Mouse (Mus musculus): ENCODE results near the gene Mast4.

The Mast4 gene

GRCm38 (mm10) chr13:102860733-102861132, 473.6 kb downstream of the Mast4 start:
- no peak for DNase-seq (ENCODE audit: low spot score)

GRCm38 (mm10) chr13:102860135-102860534, 474.2 kb downstream of the Mast4 start:
- DNase-seq (ENCODE audit: low spot score): no peak

GRCm38 (mm10) chr13:102857539-102857838, 476.8 kb downstream of the Mast4 start:
- no peak for DNase-seq (ENCODE audit: low spot score)

- DNase-seq (ENCODE audit: low spot score): no peak
Measured at GRCm38 (mm10) chr13:102856821-102857538, 477.3 kb downstream of the Mast4 start.

GRCm38 (mm10) chr13:102852865-102853264, 481.4 kb downstream of the Mast4 start:
- DNase-seq (ENCODE audit: low spot score): no peak

- DNase-seq (ENCODE audit: low spot score): no peak
Measured at GRCm38 (mm10) chr13:102851253-102851652, 483.0 kb downstream of the Mast4 start.

GRCm38 (mm10) chr13:102850594-102850993, 483.7 kb downstream of the Mast4 start:
- no peak for DNase-seq (ENCODE audit: low spot score)

GRCm38 (mm10) chr13:102849068-102849467, 485.2 kb downstream of the Mast4 start:
- no peak for DNase-seq (ENCODE audit: low spot score)

- DNase-seq (ENCODE audit: low spot score): no peak
Measured at GRCm38 (mm10) chr13:102846473-102846872, 487.8 kb downstream of the Mast4 start.

GRCm38 (mm10) chr13:102842715-102843114, 491.6 kb downstream of the Mast4 start:
- DNase-seq (ENCODE audit: low spot score): no peak

GRCm38 (mm10) chr13:102842237-102842636, 492.1 kb downstream of the Mast4 start:
- no peak for DNase-seq (ENCODE audit: low spot score)

GRCm38 (mm10) chr13:102839741-102840482, 494.4 kb downstream of the Mast4 start:
- no peak for DNase-seq (ENCODE audit: low spot score)

GRCm38 (mm10) chr13:102837427-102837826, 496.9 kb downstream of the Mast4 start:
- DNase-seq (ENCODE audit: low spot score): no peak

- DNase-seq (ENCODE audit: low spot score): no peak
Measured at GRCm38 (mm10) chr13:102835336-102835735, 499.0 kb downstream of the Mast4 start.

GRCm38 (mm10) chr13:102818287-102818686, 516.0 kb downstream of the Mast4 start:
- DNase-seq (ENCODE audit: low spot score): no peak

GRCm38 (mm10) chr13:102816689-102817088, 517.6 kb downstream of the Mast4 start:
- no peak for DNase-seq (ENCODE audit: low spot score)

- DNase-seq (ENCODE audit: low spot score): no peak
Measured at GRCm38 (mm10) chr13:102815158-102815557, 519.1 kb downstream of the Mast4 start.

- DNase-seq (ENCODE audit: low spot score): peak; percentile 41
Measured at GRCm38 (mm10) chr13:102811129-102811832, 523.0 kb downstream of the Mast4 start.

- no peak for DNase-seq (ENCODE audit: low spot score)
Measured at GRCm38 (mm10) chr13:102806652-102807051, 527.6 kb downstream of the Mast4 start.

- no peak for DNase-seq (ENCODE audit: low spot score)
Measured at GRCm38 (mm10) chr13:102805190-102805589, 529.1 kb downstream of the Mast4 start.

GRCm38 (mm10) chr13:102803206-102803605, 531.1 kb downstream of the Mast4 start:
- DNase-seq (ENCODE audit: low spot score): no peak

GRCm38 (mm10) chr13:102792157-102792556, 542.1 kb downstream of the Mast4 start:
- no peak for DNase-seq (ENCODE audit: low spot score)

- no peak for DNase-seq (ENCODE audit: low spot score)
Measured at GRCm38 (mm10) chr13:102790601-102791155, 543.6 kb downstream of the Mast4 start.

Data from ovary, postnatal 36 days (tissue).